8 mouse cellular contexts compared by ENCODE assay signal in genomic region chr6:88196733-88197312, GRCm38 (mm10). TPM values are rescaled to one million over a fixed set of nuclear protein-coding genes. Genes with fewer than 3 reads are reported as not detected.
A peak's percentile ranks its signal among the peaks of the same experiment; 100 is the strongest.
DNase-seq lines count a peak whose midpoint lies in the region; ATAC-seq and TF ChIP-seq lines count a peak whose summit lies in the region.

No protein-coding gene starts in this region.

- H3K4me1 ChIP-seq in lung, embryonic 15.5 days: peaks cover 44% of the 10 kb centered on the region
- peaks cover 50% of the 10 kb centered on the region for H3K4me1 ChIP-seq in forebrain, embryonic 12.5 days
- peaks cover 27% of the 10 kb centered on the region for H3K4me1 ChIP-seq in limb, embryonic 14.5 days (ENCODE audit: control insufficient read depth, insufficient read depth, low read length)
- H3K4me1 ChIP-seq in stomach, embryonic 14.5 days (ENCODE audit: control insufficient read depth, insufficient read depth, low read length): peaks cover 31% of the 10 kb centered on the region

- H3K36me3 ChIP-seq in lung, embryonic 15.5 days: no peaks in the 10 kb centered on the region
- H3K36me3 ChIP-seq in forebrain, embryonic 12.5 days (replicated peaks): no peaks in the 10 kb centered on the region
- no peaks in the 10 kb centered on the region for H3K36me3 ChIP-seq in limb, embryonic 14.5 days (ENCODE audit: control insufficient read depth, insufficient read depth, low read length)
- H3K36me3 ChIP-seq in stomach, embryonic 14.5 days (ENCODE audit: control insufficient read depth, insufficient read depth, low read length): no peaks in the 10 kb centered on the region

- no peak for ATAC-seq in lung, embryonic 15.5 days (ENCODE audit: borderline replicate concordance, extremely low read depth, low FRiP score, low TSS enrichment)
- ATAC-seq in forebrain, embryonic 12.5 days (ENCODE audit: low FRiP score): no peak
- no peak for ATAC-seq in limb, embryonic 14.5 days (ENCODE audit: low FRiP score, low read depth)
- no peak for ATAC-seq in stomach, embryonic 14.5 days (ENCODE audit: insufficient number of reproducible peaks, insufficient read depth, low FRiP score, low read depth)

- H3K4me3 ChIP-seq in lung, embryonic 15.5 days: peak overlapping the region; percentile 44
- H3K4me3 ChIP-seq in forebrain, embryonic 12.5 days (replicated peaks): peak overlapping the region; percentile 40
- H3K4me3 ChIP-seq in limb, embryonic 14.5 days (replicated peaks; ENCODE audit: low read length): peak overlapping the region; percentile 37
- H3K4me3 ChIP-seq in stomach, embryonic 14.5 days (ENCODE audit: low read depth, low read length): peak overlapping the region; percentile 39

- no peak overlapping the region for H3K27ac ChIP-seq in lung, embryonic 15.5 days
- no peak overlapping the region for H3K27ac ChIP-seq in forebrain, embryonic 12.5 days
- H3K27ac ChIP-seq in limb, embryonic 14.5 days (replicated peaks; ENCODE audit: low read depth, low read length): no peak overlapping the region
- no peak overlapping the region for H3K27ac ChIP-seq in stomach, embryonic 14.5 days (ENCODE audit: low read length)

- H3K9ac ChIP-seq in lung, embryonic 15.5 days: peak overlapping the region; percentile 36
- H3K9ac ChIP-seq in forebrain, embryonic 12.5 days: 0 out of 2 replicates have a peak overlapping the region, but pooled peaks have one; percentile 21
- H3K9ac ChIP-seq in limb, embryonic 14.5 days (ENCODE audit: low read depth, low read length, severe bottlenecking): peak overlapping the region; percentile 36
- no peak overlapping the region for H3K9ac ChIP-seq in stomach, embryonic 14.5 days (replicated peaks; ENCODE audit: low read depth, low read length)

- no peaks in the 10 kb centered on the region for H3K9me3 ChIP-seq in lung, embryonic 15.5 days
- no peaks in the 10 kb centered on the region for H3K9me3 ChIP-seq in forebrain, embryonic 12.5 days
- H3K9me3 ChIP-seq in limb, embryonic 14.5 days (ENCODE audit: control insufficient read depth, low read length): no peaks in the 10 kb centered on the region
- H3K9me3 ChIP-seq in stomach, embryonic 14.5 days (ENCODE audit: control insufficient read depth, low read depth, low read length): no peaks in the 10 kb centered on the region

- H3K27me3 ChIP-seq in lung, embryonic 15.5 days: peaks cover 100% of the 10 kb centered on the region
- H3K27me3 ChIP-seq in forebrain, embryonic 12.5 days: peaks cover 100% of the 10 kb centered on the region
- H3K27me3 ChIP-seq in limb, embryonic 14.5 days (ENCODE audit: control insufficient read depth, insufficient read depth, low read length): peaks cover 99% of the 10 kb centered on the region
- H3K27me3 ChIP-seq in stomach, embryonic 14.5 days (ENCODE audit: control insufficient read depth, insufficient read depth, low read length): peaks cover 90% of the 10 kb centered on the region

- WGBS in lung, embryonic 15.5 days: under 1% methylated on average over 36 of the region's 44 CpGs
- WGBS in forebrain, embryonic 12.5 days: under 1% methylated on average over 41 of the region's 44 CpGs
- under 1% methylated on average over 41 of the region's 44 CpGs for WGBS in limb, embryonic 14.5 days
- 1% methylated on average over 43 of the region's 44 CpGs for WGBS in stomach, embryonic 14.5 days

- TF ChIP-seq POLR2A in limb, embryonic 14.5 days (IDR thresholded peaks at IDR 0.05; ENCODE audit: borderline replicate concordance, extremely low read depth, insufficient read depth, insufficient read length): no peak

- peak overlapping the region; percentile 79 for H3K4me2 ChIP-seq in lung, embryonic 15.5 days
- H3K4me2 ChIP-seq in forebrain, embryonic 12.5 days: peak overlapping the region; percentile 58
- H3K4me2 ChIP-seq in limb, embryonic 14.5 days (replicated peaks; ENCODE audit: low read depth, low read length, severe bottlenecking): peak overlapping the region; percentile 64
- H3K4me2 ChIP-seq in stomach, embryonic 14.5 days (replicated peaks; ENCODE audit: low read depth, low read length): peak overlapping the region; percentile 77

- DNase-seq in lung, postnatal 14 days: no peak
- DNase-seq in limb, embryonic 14.5 days (ENCODE audit: low spot score): no peak
- no peak for DNase-seq in frontal cortex, postnatal 36 days (ENCODE audit: low spot score in 2 of 2)
- no peak for DNase-seq in layer of hippocampus, adult 9-11 months
- DNase-seq in adrenal gland, postnatal 36 days: no peak

RNA-seq across cellular contexts. Expression of gene Gata2, which starts 3.1 kb away (rescaled TPM):
- 17.5 and 17.9 TPM in 2 replicates for polyA plus RNA-seq in lung, embryonic 15.5 days (2015; fragmentation: Nextera tagmentation; extraction: Ambion mirVana)
- polyA plus RNA-seq in forebrain, embryonic 12.5 days (2016; fragmentation: Nextera tagmentation; extraction: Ambion mirVana): 9.4 and 14.6 TPM in 2 replicates
- polyA plus RNA-seq in limb, embryonic 14.5 days (2012; rRNA removed): 15.7 and 18.4 TPM in 2 replicates
- polyA plus RNA-seq in limb, embryonic 14.5 days (2014; fragmentation: Nextera tagmentation; extraction: Ambion mirVana): 18.1 and 19.3 TPM in 2 replicates
- 3.3 and 3.5 TPM in 2 replicates for polyA plus RNA-seq in stomach, embryonic 14.5 days (2014; fragmentation: Nextera tagmentation; extraction: Ambion mirVana)
- total RNA-seq in adrenal gland, postnatal 36 days (2021): 10 to 100 TPM; 21.0 to 21.1 TPM

RNA-seq across cellular contexts. Expression of gene Dnajb8, which starts 25.2 kb away (rescaled TPM):
- not detected in 2 replicates for polyA plus RNA-seq in lung, embryonic 15.5 days (2015; fragmentation: Nextera tagmentation; extraction: Ambion mirVana)
- polyA plus RNA-seq in forebrain, embryonic 12.5 days (2016; fragmentation: Nextera tagmentation; extraction: Ambion mirVana): not detected in 2 replicates
- polyA plus RNA-seq in limb, embryonic 14.5 days (2012; rRNA removed): not detected in 2 replicates
- polyA plus RNA-seq in limb, embryonic 14.5 days (2014; fragmentation: Nextera tagmentation; extraction: Ambion mirVana): not detected in 2 replicates
- not detected in 2 replicates for polyA plus RNA-seq in stomach, embryonic 14.5 days (2014; fragmentation: Nextera tagmentation; extraction: Ambion mirVana)
- total RNA-seq in adrenal gland, postnatal 36 days (2021): not detected
